In genomic region chr4:134292067-134292466, GRCm38 (mm10) we compare ENCODE assay signal across 8 mouse cellular contexts. TPM values are rescaled to one million over a fixed set of nuclear protein-coding genes. Genes with fewer than 3 reads are reported as not detected.
DNase-seq lines count a peak whose midpoint lies in the region; ATAC-seq and TF ChIP-seq lines count a peak whose summit lies in the region.

No protein-coding gene starts in this region.

- H3K4me2 ChIP-seq in kidney, postnatal 0 days (ENCODE audit: low read length) = no peak overlapping the region

- no peaks in the 10 kb centered on the region for H3K27me3 ChIP-seq in kidney, postnatal 0 days (ENCODE audit: insufficient read depth, low read length)

- TF ChIP-seq CTCF in kidney, postnatal 0 days (IDR thresholded peaks at IDR 0.05; ENCODE audit: low read depth) = peak; percentile 88
- peak; percentile 96 for TF ChIP-seq CTCF in lung, adult 2 months (IDR thresholded peaks at IDR 0.05; ENCODE audit: insufficient read depth, low read length)

- no peak overlapping the region for H3K9ac ChIP-seq in kidney, postnatal 0 days (ENCODE audit: low read depth, low read length)

- H3K4me1 ChIP-seq in kidney, postnatal 0 days (replicated peaks; ENCODE audit: insufficient read depth, low read length) = peaks cover 5% of the 10 kb centered on the region; the same call in 1 of the 2 replicates
- peaks cover 4% of the 10 kb centered on the region; the same call in 1 of the 2 replicates for H3K4me1 ChIP-seq in lung, adult 2 months (ENCODE audit: control insufficient read depth, insufficient read depth, low read length)

- ATAC-seq in kidney, postnatal 0 days (replicated peaks; ENCODE audit: low FRiP score, low read depth) = no peak
- ATAC-seq in activated CD4-positive, CD25-positive, alpha-beta regulatory T cell, adult 4 months = no peak

- no peak overlapping the region for H3K4me3 ChIP-seq in kidney, postnatal 0 days (replicated peaks; ENCODE audit: low read depth, low read length)
- no peak overlapping the region for H3K4me3 ChIP-seq in lung, adult 2 months (replicated peaks; ENCODE audit: extremely low read depth, low read depth, low read length)

- H3K36me3 ChIP-seq in kidney, postnatal 0 days (ENCODE audit: insufficient read depth, low read length) = no peaks in the 10 kb centered on the region

- DNase-seq in B cell, adult 2 months = peak; percentile 90 to 91
- peak; percentile 74 to 83 for DNase-seq in CD8-positive naive resting alpha-beta T cell, adult 2 months (ENCODE audit: low read depth in 2 of 2, low spot score in 2 of 2)
- DNase-seq in c-Kit-negative CD71-positive TER-119-positive erythroid progenitor cells, embryonic 14.5 days (ENCODE audit: low read depth, low spot score) = peak; percentile 66
- peak; percentile 58 to 70 for DNase-seq in frontal cortex, postnatal 36 days (ENCODE audit: low spot score in 2 of 2)
- DNase-seq in kidney, postnatal 0 days (ENCODE audit: low spot score) = peak; percentile 74
- peak; percentile 77 for DNase-seq in lung, adult 2 months
- peak; percentile 57 for DNase-seq in right cerebral cortex, postnatal 25 days

- WGBS in kidney, postnatal 0 days = 19% methylated on average over 7 of the region's 7 CpGs
- 17% methylated on average over 7 of the region's 7 CpGs for WGBS in lung, adult 2 months

- no peak for TF ChIP-seq POLR2A in lung, adult 2 months (IDR thresholded peaks at IDR 0.05; ENCODE audit: borderline replicate concordance, extremely low read depth, low read depth, low read length)

- H3K9me3 ChIP-seq in kidney, postnatal 0 days (replicated peaks; ENCODE audit: low read length) = no peaks in the 10 kb centered on the region

- no peak overlapping the region for H3K27ac ChIP-seq in kidney, postnatal 0 days

RNA-seq across cellular contexts. Expression of gene Pdik1l, which starts 4.4 kb away (rescaled TPM):
- 12.5 and 14.1 TPM in 2 replicates for polyA plus RNA-seq in kidney, postnatal 0 days (2015; fragmentation: Nextera tagmentation; extraction: Ambion mirVana)
- 2.3 and 4.3 TPM in 2 replicates for polyA plus RNA-seq in lung, adult 2 months (2012; rRNA removed)
- 10 to 100 TPM; 17.2 to 19.1 TPM for polyA plus RNA-seq in activated CD4-positive, CD25-positive, alpha-beta regulatory T cell, adult 4 months (2017; shearing (Covaris generic))

RNA-seq across cellular contexts. Expression of gene Trim63, which starts 22.9 kb away (rescaled TPM):
- 2.4 and 2.7 TPM in 2 replicates for polyA plus RNA-seq in kidney, postnatal 0 days (2015; fragmentation: Nextera tagmentation; extraction: Ambion mirVana)
- 2.0 and 4.6 TPM in 2 replicates for polyA plus RNA-seq in lung, adult 2 months (2012; rRNA removed)
- polyA plus RNA-seq in activated CD4-positive, CD25-positive, alpha-beta regulatory T cell, adult 4 months (2017; shearing (Covaris generic)) = not detected

RNA-seq across cellular contexts. Expression of gene Grrp1, which starts 38.2 kb away (rescaled TPM):
- 10.8 and 12.3 TPM in 2 replicates for polyA plus RNA-seq in kidney, postnatal 0 days (2015; fragmentation: Nextera tagmentation; extraction: Ambion mirVana)
- 37.9 and 61.1 TPM in 2 replicates for polyA plus RNA-seq in lung, adult 2 months (2012; rRNA removed)
- not detected for polyA plus RNA-seq in activated CD4-positive, CD25-positive, alpha-beta regulatory T cell, adult 4 months (2017; shearing (Covaris generic))

RNA-seq across cellular contexts. Expression of gene Gm30191, which starts 45.3 kb away (rescaled TPM):
- not detected in 2 replicates for polyA plus RNA-seq in kidney, postnatal 0 days (2015; fragmentation: Nextera tagmentation; extraction: Ambion mirVana)
- polyA plus RNA-seq in lung, adult 2 months (2012; rRNA removed) = not detected in 2 replicates
- polyA plus RNA-seq in activated CD4-positive, CD25-positive, alpha-beta regulatory T cell, adult 4 months (2017; shearing (Covaris generic)) = not detected

RNA-seq across cellular contexts. Expression of gene Zfp593, which starts 46.7 kb away (rescaled TPM):
- polyA plus RNA-seq in kidney, postnatal 0 days (2015; fragmentation: Nextera tagmentation; extraction: Ambion mirVana) = 14.0 and 16.3 TPM in 2 replicates
- polyA plus RNA-seq in lung, adult 2 months (2012; rRNA removed) = 7.2 and 7.5 TPM in 2 replicates
- 1 to 10 TPM; 5.1 to 6.4 TPM for polyA plus RNA-seq in activated CD4-positive, CD25-positive, alpha-beta regulatory T cell, adult 4 months (2017; shearing (Covaris generic))

Comparison
In these comparisons a context has a peak if more than half of its experiments do, and no peak if none do; other contexts are left out.
1. RNA of gene Grrp1, which starts 38.2 kb away (polyA plus RNA-seq): 37.9 to 61.1 TPM in lung, adult 2 months and 10.8 to 12.3 TPM in kidney, postnatal 0 days; not detected in activated CD4-positive, CD25-positive, alpha-beta regulatory T cell, adult 4 months; every median in the first group is over 10 times any median in the second.
2. Peak in every context shown above with its lines, with median percentiles within 50 percentile points of each other: DNase-seq.